In the genomic region with DNA sequence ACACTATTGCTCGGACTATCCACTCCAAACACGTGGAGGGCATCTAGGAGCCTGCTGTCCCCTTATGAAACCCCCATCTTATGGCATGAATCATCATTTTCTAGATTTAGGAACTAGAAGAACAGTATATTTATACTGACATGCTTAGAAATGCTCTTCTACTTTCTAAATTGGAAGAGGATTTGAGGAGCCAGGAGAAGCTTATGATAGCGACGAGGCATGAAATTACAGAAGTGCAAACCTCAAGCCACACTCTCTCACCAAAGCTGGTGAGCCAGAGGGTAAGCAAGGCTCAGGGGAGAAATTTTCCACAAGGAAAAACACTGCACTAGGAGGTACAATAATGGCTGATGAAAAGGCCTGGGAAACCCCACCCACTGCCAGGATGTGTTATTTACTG, we compare ENCODE assay signal across 36 mouse cellular contexts. TPM values are rescaled to one million over a fixed set of nuclear protein-coding genes. Genes with fewer than 3 reads are reported as not detected.
"Had no signal": no experiment of that assay in that cellular context is flagged by ENCODE, and none has a peak within 500 bp of the region (broad histone marks: within the 10 kb centered on the region; RNA-seq: fewer than 3 reads in every experiment).

No protein-coding gene starts in this region.

- H3K27ac ChIP-seq: limb, embryonic 10.5 days; limb, embryonic 12.5 days; limb, embryonic 13.5 days; limb, embryonic 15.5 days; liver, embryonic 12.5 days; liver, embryonic 13.5 days; liver, embryonic 14.5 days; liver, embryonic 15.5 days; lung, embryonic 15.5 days; macrophage; midbrain, embryonic 10.5 days; midbrain, embryonic 12.5 days; midbrain, embryonic 13.5 days; midbrain, embryonic 15.5 days; neural tube, embryonic 12.5 days had no signal

- DNase-seq: left cerebral cortex, postnatal 4 days; liver; liver, embryonic 13.5 days; liver, postnatal 0 days; lung, adult 18-20 months; lung, adult 2 months; lung, embryonic 14.5 days; lung, postnatal 10 days; lung, postnatal 14 days; lung, postnatal 36 days; lung, postnatal 4 days; midbrain, embryonic 14.5 days had no signal

- H3K4me3 ChIP-seq: limb, embryonic 10.5 days; limb, embryonic 12.5 days; limb, embryonic 13.5 days; limb, embryonic 15.5 days; liver, embryonic 12.5 days; liver, embryonic 13.5 days; liver, embryonic 15.5 days; lung, embryonic 15.5 days; megakaryocyte, embryonic 14.5 days; midbrain, embryonic 10.5 days; midbrain, embryonic 12.5 days; midbrain, embryonic 13.5 days; midbrain, embryonic 15.5 days; myocyte; neural tube, embryonic 12.5 days had no signal

- ATAC-seq: liver, embryonic 12.5 days; liver, postnatal 0 days; lung, postnatal 0 days; midbrain, embryonic 13.5 days; midbrain, embryonic 15.5 days; midbrain, embryonic 16.5 days had no signal

RNA-seq across cellular contexts. Expression of gene Mylk4, which starts 6.0 kb away (rescaled TPM):
- total RNA-seq: megakaryocyte progenitor cell, adult 5-6 weeks; megakaryocyte, adult 5-6 weeks; midbrain, postnatal 0 days; monocyte, adult 5-6 weeks had no signal

RNA-seq across cellular contexts. Expression of gene D930007J09Rik, which starts 12.9 kb away (rescaled TPM):
- total RNA-seq: liver, adult 2 months; megakaryocyte progenitor cell, adult 5-6 weeks; megakaryocyte, adult 5-6 weeks; megakaryocyte-erythroid progenitor cell, adult 5-6 weeks; midbrain, postnatal 0 days; monocyte, adult 5-6 weeks had no signal
